Mouse (Mus musculus): ENCODE data around the gene Zfp276.

The Zfp276 gene

DNA sequence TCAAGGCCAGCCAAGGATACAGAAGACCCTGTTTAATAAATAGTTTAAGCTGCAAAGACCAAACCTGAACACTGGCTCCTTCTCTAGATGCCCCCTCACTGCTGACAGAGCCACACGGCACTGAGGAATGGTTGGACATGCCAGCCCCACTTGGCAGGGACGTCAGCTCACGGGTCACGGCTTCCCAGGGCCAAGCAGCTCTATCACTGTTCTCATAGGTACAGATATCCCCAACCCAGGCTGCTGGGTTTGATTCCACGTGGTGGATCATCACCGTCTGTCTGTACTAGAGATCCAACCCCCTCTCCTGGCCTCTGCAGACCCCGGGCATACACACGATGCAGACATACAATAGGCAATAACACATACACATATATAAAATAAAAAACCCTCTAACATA, 36.7 kb downstream of the Zfp276 start:
- no peak for DNase-seq (ENCODE audit: extremely low spot score)

DNA sequence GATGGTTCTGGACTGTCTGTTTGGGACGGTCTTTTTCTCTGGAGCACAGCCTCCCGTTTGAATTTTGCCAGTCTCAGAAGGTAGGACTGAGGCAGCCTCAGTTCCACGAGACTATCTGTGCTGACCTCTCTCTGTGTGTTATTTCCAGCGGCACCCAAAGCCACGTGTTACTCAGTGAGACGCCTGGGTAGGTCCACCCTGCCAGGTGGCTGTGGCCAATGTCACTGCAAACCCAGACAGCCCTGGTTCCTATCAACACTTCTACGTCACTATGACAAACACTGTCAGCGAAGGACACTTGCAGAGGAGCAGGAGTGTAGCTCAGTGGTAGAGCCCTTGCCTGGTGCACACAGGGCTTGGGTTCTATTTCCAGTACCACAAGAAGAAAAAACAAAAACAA, 37.7 kb downstream of the Zfp276 start:
- DNase-seq (ENCODE audit: extremely low spot score) = no peak

DNA sequence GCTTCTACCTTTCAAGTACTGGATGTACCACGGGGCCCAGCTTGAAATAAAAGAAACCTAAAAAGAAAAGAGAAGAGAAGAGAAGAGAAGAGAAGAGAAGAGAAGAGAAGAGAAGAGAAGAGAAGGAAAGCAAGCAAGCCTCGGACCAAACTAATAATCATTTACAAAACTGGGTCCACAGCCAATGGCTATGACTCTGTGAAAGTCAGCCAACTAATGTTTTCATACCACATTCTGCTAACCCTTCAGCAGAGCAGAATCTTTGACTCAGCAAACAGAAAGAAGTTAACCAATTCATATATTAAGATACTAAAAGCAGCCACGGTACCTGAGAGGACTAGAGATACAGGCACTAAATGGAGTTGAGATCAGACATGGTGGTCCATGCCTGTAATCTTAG, 38.3 kb downstream of the Zfp276 start:
- DNase-seq (ENCODE audit: extremely low spot score) = no peak

DNA sequence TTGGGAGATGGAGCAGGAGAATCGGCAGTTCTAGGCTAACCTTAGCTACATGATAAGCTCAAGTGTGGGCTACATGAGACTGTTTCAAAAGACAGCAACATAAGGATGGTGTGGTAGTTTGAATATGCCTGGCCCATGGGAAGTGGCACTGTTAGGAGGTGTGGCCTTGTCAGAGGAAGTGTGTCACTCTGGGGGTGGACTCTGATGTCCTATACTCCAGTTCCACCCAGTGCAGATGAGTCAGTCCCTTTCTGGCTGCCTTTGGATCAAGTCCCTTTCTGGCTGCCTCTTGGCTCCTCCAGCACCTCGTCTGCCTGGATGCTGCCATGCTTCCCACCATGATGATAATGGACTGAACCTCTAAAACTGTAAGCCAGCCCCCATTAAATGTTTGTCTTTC, 38.8 kb downstream of the Zfp276 start:
- DNase-seq (ENCODE audit: extremely low spot score) = no peak

DNA sequence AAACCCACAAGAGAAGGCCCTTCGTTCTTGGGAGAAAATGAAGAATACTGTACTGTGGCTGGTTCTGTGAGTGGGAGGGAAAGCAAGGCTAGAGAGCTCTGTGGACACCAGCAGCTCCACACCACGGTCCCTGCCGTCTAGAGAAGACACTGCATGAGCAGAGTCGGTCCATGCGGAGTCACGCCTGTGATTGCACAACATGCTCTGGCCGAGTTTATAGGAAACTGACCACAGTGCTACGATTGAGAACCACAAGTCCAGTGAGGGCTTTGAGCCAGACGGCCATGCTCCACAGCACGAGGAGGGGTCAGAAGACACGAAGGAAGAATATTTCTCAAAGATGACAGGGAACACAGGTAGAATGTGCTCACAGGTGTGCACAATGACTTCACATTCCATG, 44.3 kb downstream of the Zfp276 start:
- no peak for DNase-seq (ENCODE audit: extremely low spot score)

DNA sequence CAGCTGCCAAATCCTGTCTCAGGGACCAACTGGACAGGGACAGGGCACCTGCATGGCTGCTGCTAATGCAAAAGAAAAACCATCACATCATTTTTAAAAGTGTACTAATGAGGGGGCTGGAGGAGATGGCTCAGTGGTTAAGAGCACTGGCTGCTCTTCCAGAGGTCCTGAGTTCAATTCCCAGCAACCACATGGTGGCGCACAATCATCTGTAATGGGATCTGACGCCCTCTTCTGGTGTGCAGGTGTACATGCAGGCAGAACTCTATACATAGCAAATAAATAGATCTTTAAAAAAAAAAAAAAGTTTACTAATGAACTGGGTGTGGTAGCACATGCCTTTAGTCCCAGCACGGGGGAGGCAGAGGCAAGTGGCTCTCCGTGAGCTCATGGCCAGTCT, 54.7 kb downstream of the Zfp276 start:
- DNase-seq (ENCODE audit: extremely low spot score) = no peak

DNA sequence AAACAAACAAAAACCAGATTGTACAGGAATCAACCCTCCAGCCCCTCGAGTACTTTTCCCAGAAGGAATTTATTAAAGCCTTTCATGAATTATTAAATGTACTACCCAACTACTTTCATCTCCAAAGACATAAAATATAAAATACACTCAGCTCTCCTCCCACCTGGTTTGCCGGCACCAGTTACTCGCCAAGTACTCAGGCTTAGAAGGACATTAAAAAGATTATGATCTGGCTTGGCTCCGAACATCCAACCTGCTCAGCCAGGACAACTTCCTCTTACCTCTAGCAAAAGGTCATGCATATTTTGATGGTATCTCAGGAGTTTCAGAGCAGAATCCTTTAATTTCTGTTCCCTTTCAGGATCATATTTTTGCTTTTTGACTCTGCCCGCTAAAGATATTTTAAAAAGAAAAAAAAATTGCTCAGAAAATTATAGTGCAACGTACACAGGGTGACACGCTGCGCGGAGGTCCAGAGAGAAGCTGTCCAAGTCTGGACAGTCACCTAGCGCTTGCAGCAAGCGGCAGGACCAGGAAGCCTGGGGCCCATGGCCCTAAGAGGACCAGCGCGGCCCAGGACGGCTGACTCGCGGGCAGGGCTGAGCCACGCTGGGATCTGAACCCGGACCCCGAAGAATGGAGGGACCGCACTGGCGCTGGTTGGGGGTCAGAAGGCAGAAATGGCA, 63.9 kb downstream of the Zfp276 start:
- peak; percentile 28 for DNase-seq (ENCODE audit: extremely low spot score)

DNA sequence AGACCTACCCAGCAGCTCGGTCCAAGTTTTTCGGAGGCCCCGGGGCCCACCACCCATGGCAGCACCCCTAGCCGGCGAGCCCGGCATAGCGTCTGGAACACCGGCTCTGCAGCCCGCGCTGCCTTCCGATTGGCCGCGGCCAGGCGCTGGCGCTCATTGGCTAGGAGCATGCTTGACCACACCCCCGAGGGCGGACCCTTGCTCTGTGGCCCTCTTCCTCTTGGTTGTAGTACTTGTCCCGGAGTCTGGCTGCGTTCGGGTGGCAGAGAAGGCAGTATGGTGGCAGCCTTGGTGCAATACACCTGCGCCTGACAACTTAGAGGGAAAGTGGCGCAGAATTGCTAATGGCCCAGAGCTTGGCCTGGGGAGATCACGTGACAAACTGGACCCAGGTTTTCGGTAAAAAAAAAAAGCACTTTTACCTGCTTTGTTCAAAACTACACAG, 64.5 kb downstream of the Zfp276 start, which contains the start of gene Fanca:
Gene Fanca, minus strand, starts transcription at position 110 of the 445 bp plus-strand sequence.
- DNase-seq (ENCODE audit: extremely low spot score) = peak; percentile 95

Data from embryo, embryonic 9.5 days (tissue).